Mouse (Mus musculus): ENCODE measurements around the gene Gm17267. TPM values are rescaled to one million over a fixed set of nuclear protein-coding genes. Genes with fewer than 3 reads are reported as not detected.

Gene Gm17267
- not detected in 2 replicates for polyA plus RNA-seq (2012; rRNA removed)

DNA sequence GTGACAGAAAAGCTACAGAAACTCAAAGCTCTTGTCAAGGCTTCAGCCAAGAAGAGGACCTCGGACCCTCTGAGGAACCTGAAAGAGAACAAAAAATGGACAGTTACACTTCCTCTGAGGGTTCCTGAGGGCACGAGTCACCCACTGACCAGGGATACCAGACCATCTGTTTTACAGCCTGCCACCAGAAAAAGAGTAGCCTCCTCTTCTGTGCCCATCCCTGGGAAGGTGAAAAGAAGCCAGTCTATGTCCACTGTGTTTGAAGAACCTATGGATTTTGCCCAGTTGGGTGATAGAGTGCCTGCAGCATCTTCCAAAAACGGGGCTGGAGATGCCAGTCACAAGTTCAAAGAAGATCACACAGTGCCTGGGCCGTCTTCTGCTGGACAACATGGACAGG lies at the start of gene Gm17267:
Gene Gm17267 (plus strand): TSS at position 301 of the 400 bp plus-strand sequence.

